Mouse (Mus musculus) CH12.LX (cell line): ENCODE measurements around the gene Olfr790.

Experiments
- BHLHE40 ChIP-seq: IDR thresholded peaks from 2 replicates; pipeline ENCODE4 v1.6.1; 2011; ENCODE audit warnings: mild to moderate bottlenecking, low read depth, low read length, improper control_type of control experiment
- CHD2 ChIP-seq: IDR thresholded peaks from 2 replicates; pipeline ENCODE4 v1.6.1; 2011; ENCODE audit warnings: low read length, improper control_type of control experiment
- CTCF ChIP-seq, 2 experiments: IDR thresholded peaks in 1 of 2; conservative IDR thresholded peaks in 1 of 2; 2 replicates each; pipeline ENCODE4 v1.5.1; 2011 to 2012; ENCODE audit warnings: low read depth in 2 of 2, low read length in 2 of 2, improper control_type of control experiment in 1 of 2, inconsistent platforms in 1 of 2, mild to moderate bottlenecking in 1 of 2, moderate library complexity in 1 of 2
- ELF1 ChIP-seq: IDR thresholded peaks from 2 replicates; pipeline ENCODE4 v1.6.1; 2014; ENCODE audit warnings: low read depth, mild to moderate bottlenecking, inconsistent platforms, low read length, improper control_type of control experiment
- EP300 ChIP-seq: IDR thresholded peaks from 2 replicates; pipeline ENCODE4 v1.6.1; 2011; ENCODE audit warnings: low read length, improper control_type of control experiment
- ETS1 ChIP-seq: conservative IDR thresholded peaks from 2 replicates; pipeline ENCODE4 v1.6.1; 2012; ENCODE audit warnings: low read depth, mild to moderate bottlenecking, inconsistent platforms, low read length, improper control_type of control experiment, moderate library complexity
- GABPA ChIP-seq: IDR thresholded peaks from 2 replicates; pipeline ENCODE4 v1.6.1; 2012; ENCODE audit warnings: low read depth, low read length, improper control_type of control experiment, inconsistent platforms; ENCODE audit not compliant: insufficient replicate concordance
- HCFC1 ChIP-seq: IDR thresholded peaks from 2 replicates; pipeline ENCODE4 v1.6.1; 2012; ENCODE audit warnings: low read depth, mild to moderate bottlenecking, inconsistent platforms, low read length, improper control_type of control experiment
- JUN ChIP-seq: IDR thresholded peaks from 2 replicates; pipeline ENCODE4 v1.6.1; 2011; ENCODE audit warnings: low read depth, mild to moderate bottlenecking, low read length, improper control_type of control experiment, moderate library complexity; ENCODE audit not compliant: insufficient read depth
- KAT2A ChIP-seq: IDR thresholded peaks from 2 replicates; pipeline ENCODE4 v1.6.1; 2012; ENCODE audit warnings: low read length, improper control_type of control experiment, inconsistent platforms; ENCODE audit not compliant: insufficient replicate concordance
- MAFK ChIP-seq: IDR thresholded peaks from 2 replicates; pipeline ENCODE4 v1.6.1; 2011; ENCODE audit warnings: low read length, improper control_type of control experiment; ENCODE audit not compliant: insufficient replicate concordance
- MXI1 ChIP-seq: IDR thresholded peaks from 2 replicates; pipeline ENCODE4 v1.6.1; 2011; ENCODE audit warnings: mild to moderate bottlenecking, low read depth, low read length, improper control_type of control experiment
- POLR2A ChIP-seq: IDR thresholded peaks from 2 replicates; pipeline ENCODE4 v1.6.1; 2011; ENCODE audit warnings: low read depth, mild to moderate bottlenecking, improper control_type of control experiment, low read length
- ZNF384 ChIP-seq: IDR thresholded peaks from 2 replicates; pipeline ENCODE4 v1.6.1; 2012; ENCODE audit warnings: low read depth, low read length, improper control_type of control experiment, inconsistent platforms

- TF ChIP-seq CHD2 (no peak), EP300 (no peak), HCFC1 (no peak), CTCF (conservative IDR thresholded peaks at IDR 0.05 in 1 of 2, IDR thresholded peaks at IDR 0.05 in 1 of 2; ENCODE audit: low read depth in 2 of 2, low read length in 2 of 2) (no peak), MXI1 (no peak), KAT2A (no peak), BHLHE40 (no peak), GABPA (no peak), JUN (no peak), ZNF384 (no peak), POLR2A (no peak), MAFK (no peak), ELF1 (no peak), ETS1 (no peak)
Observed at GRCm38 (mm10) chr10:129461562-129461961, 36.7 kb upstream of the Olfr790 start, which contains the start of gene Olfr787.
